Mouse (Mus musculus): ENCODE measurements around the gene Golga4. TPM values are rescaled to one million over a fixed set of nuclear protein-coding genes. Genes with fewer than 3 reads are reported as not detected.

Gene Golga4
- total and polyA plus RNA-seq, 2 experiments from 2014 or later = 26.2 to 34.5 TPM

- Histone ChIP-seq H3K27me3 (ENCODE audit: insufficient read depth, low read length) (no peaks in the 10 kb centered on the region), H3K4me2 (ENCODE audit: low read depth, low read length, poor library complexity, severe bottlenecking) (no peak overlapping the region), H3K4me1 (ENCODE audit: insufficient read depth, low read length) (no peaks in the 10 kb centered on the region), H3K9ac (replicated peaks; ENCODE audit: low read length, poor library complexity, severe bottlenecking) (no peak overlapping the region), H3K27ac (ENCODE audit: low read depth, low read length) (no peak overlapping the region), H3K9me3 (ENCODE audit: low read length) (no peaks in the 10 kb centered on the region), H3K36me3 (ENCODE audit: insufficient read depth, low read length) (peaks cover 16% of the 10 kb centered on the region), H3K4me3 (ENCODE audit: low read depth, low read length) (no peak overlapping the region)
- WGBS = 23% methylated on average over 3 of the region's 3 CpGs
- no peak for DNase-seq (ENCODE audit: low spot score)
- ATAC-seq (ENCODE audit: low FRiP score) = no peak
- TF ChIP-seq CTCF (IDR thresholded peaks at IDR 0.05) = no peak
These were observed 14.8 kb downstream of the Golga4 start for GRCm38 (mm10) chr9:118520858-118521257.

GRCm38 (mm10) chr9:118521659-118522058 lies 15.6 kb downstream of the Golga4 start:
- 69% methylated on average over 8 of the region's 8 CpGs for WGBS
- Histone ChIP-seq H3K4me1 (ENCODE audit: insufficient read depth, low read length) (no peaks in the 10 kb centered on the region), H3K4me3 (ENCODE audit: low read depth, low read length) (no peak overlapping the region), H3K27ac (ENCODE audit: low read depth, low read length) (no peak overlapping the region), H3K36me3 (ENCODE audit: insufficient read depth, low read length) (peaks cover 13% of the 10 kb centered on the region), H3K9me3 (ENCODE audit: low read length) (no peaks in the 10 kb centered on the region), H3K27me3 (ENCODE audit: insufficient read depth, low read length) (no peaks in the 10 kb centered on the region), H3K9ac (replicated peaks; ENCODE audit: low read length, poor library complexity, severe bottlenecking) (no peak overlapping the region), H3K4me2 (ENCODE audit: low read depth, low read length, poor library complexity, severe bottlenecking) (no peak overlapping the region)
- no peak for ATAC-seq (ENCODE audit: low FRiP score)
- no peak for TF ChIP-seq CTCF (IDR thresholded peaks at IDR 0.05)
- no peak for DNase-seq (ENCODE audit: low spot score)

- H3K4me1 ChIP-seq (ENCODE audit: insufficient read depth, low read length) = no peaks in the 10 kb centered on the region
- ATAC-seq (ENCODE audit: low FRiP score) (no peak), DNase-seq (ENCODE audit: low spot score) (no peak)
- no peaks in the 10 kb centered on the region for H3K9me3 ChIP-seq (ENCODE audit: low read length)
- no peak overlapping the region for H3K9ac ChIP-seq (replicated peaks; ENCODE audit: low read length, poor library complexity, severe bottlenecking)
- TF ChIP-seq CTCF (IDR thresholded peaks at IDR 0.05) = no peak
- H3K4me2 ChIP-seq (ENCODE audit: low read depth, low read length, poor library complexity, severe bottlenecking) = no peak overlapping the region
- no peak overlapping the region for H3K4me3 ChIP-seq (ENCODE audit: low read depth, low read length)
- H3K36me3 ChIP-seq (ENCODE audit: insufficient read depth, low read length) = peaks cover 26% of the 10 kb centered on the region
- no peaks in the 10 kb centered on the region for H3K27me3 ChIP-seq (ENCODE audit: insufficient read depth, low read length)
- no peak overlapping the region for H3K27ac ChIP-seq (ENCODE audit: low read depth, low read length)
- WGBS = 87% methylated on average over 11 of the region's 11 CpGs
These were observed 17.7 kb downstream of the Golga4 start for GRCm38 (mm10) chr9:118523738-118524137.

- TF ChIP-seq CTCF (IDR thresholded peaks at IDR 0.05) = no peak
These were observed 21.0 kb downstream of the Golga4 start for GRCm38 (mm10) chr9:118527056-118527455.

GRCm38 (mm10) chr9:118529783-118530182 lies 23.7 kb downstream of the Golga4 start:
- DNase-seq (ENCODE audit: low spot score) (no peak), ATAC-seq (ENCODE audit: low FRiP score) (no peak)
- Histone ChIP-seq H3K4me3 (ENCODE audit: low read depth, low read length) (no peak overlapping the region), H3K9ac (replicated peaks; ENCODE audit: low read length, poor library complexity, severe bottlenecking) (no peak overlapping the region), H3K36me3 (ENCODE audit: insufficient read depth, low read length) (peaks cover 51% of the 10 kb centered on the region), H3K4me2 (ENCODE audit: low read depth, low read length, poor library complexity, severe bottlenecking) (no peak overlapping the region), H3K4me1 (ENCODE audit: insufficient read depth, low read length) (no peaks in the 10 kb centered on the region), H3K27me3 (ENCODE audit: insufficient read depth, low read length) (no peaks in the 10 kb centered on the region), H3K27ac (ENCODE audit: low read depth, low read length) (no peak overlapping the region), H3K9me3 (ENCODE audit: low read length) (no peaks in the 10 kb centered on the region)
- 93% methylated on average over 3 of the region's 3 CpGs for WGBS
- TF ChIP-seq CTCF (IDR thresholded peaks at IDR 0.05) = no peak

More at GRCm38 (mm10) chr9:118527056-118527455, 21.0 kb downstream of the Golga4 start:
- Histone ChIP-seq H3K4me3 (ENCODE audit: low read depth, low read length) (no peak overlapping the region), H3K27me3 (ENCODE audit: insufficient read depth, low read length) (no peaks in the 10 kb centered on the region), H3K4me2 (ENCODE audit: low read depth, low read length, poor library complexity, severe bottlenecking) (no peak overlapping the region), H3K27ac (ENCODE audit: low read depth, low read length) (no peak overlapping the region), H3K9ac (replicated peaks; ENCODE audit: low read length, poor library complexity, severe bottlenecking) (no peak overlapping the region), H3K4me1 (ENCODE audit: insufficient read depth, low read length) (no peaks in the 10 kb centered on the region), H3K36me3 (ENCODE audit: insufficient read depth, low read length) (peaks cover 41% of the 10 kb centered on the region), H3K9me3 (ENCODE audit: low read length) (no peaks in the 10 kb centered on the region)
- ATAC-seq (ENCODE audit: low FRiP score) = no peak
- DNase-seq (ENCODE audit: low spot score) = no peak
- WGBS = 91% methylated on average over 18 of the region's 18 CpGs

GRCm38 (mm10) chr9:118530679-118531078 lies 24.6 kb downstream of the Golga4 start:
- DNase-seq (ENCODE audit: low spot score) = no peak
- Histone ChIP-seq H3K36me3 (ENCODE audit: insufficient read depth, low read length) (peaks cover 46% of the 10 kb centered on the region), H3K9ac (replicated peaks; ENCODE audit: low read length, poor library complexity, severe bottlenecking) (no peak overlapping the region), H3K9me3 (ENCODE audit: low read length) (no peaks in the 10 kb centered on the region), H3K4me2 (ENCODE audit: low read depth, low read length, poor library complexity, severe bottlenecking) (no peak overlapping the region), H3K4me1 (ENCODE audit: insufficient read depth, low read length) (no peaks in the 10 kb centered on the region), H3K27ac (ENCODE audit: low read depth, low read length) (no peak overlapping the region), H3K27me3 (ENCODE audit: insufficient read depth, low read length) (no peaks in the 10 kb centered on the region), H3K4me3 (ENCODE audit: low read depth, low read length) (no peak overlapping the region)
- TF ChIP-seq CTCF (IDR thresholded peaks at IDR 0.05) = no peak
- WGBS = 93% methylated on average over 6 of the region's 6 CpGs
- no peak for ATAC-seq (ENCODE audit: low FRiP score)

Data from midbrain, postnatal 0 days (tissue).